Mouse (Mus musculus) left cerebral cortex, adult 2 months (tissue): ENCODE measurements around the gene Ifit3b. TPM values are rescaled to one million over a fixed set of nuclear protein-coding genes. Genes with fewer than 3 reads are reported as not detected.
"Not testable (repeated sequence)": the region's sequence is repeated elsewhere in the genome, so short reads cannot be mapped to it uniquely, and the experiment has no call there.

Experiments used
- DNase-seq, 2 experiments: peaks; one replicate each; pipeline ENCODE4 v3.0.0; 2021 to 2022; ENCODE audit warnings: low spot score in 2 of 2, mixed read lengths in 1 of 2; ENCODE audit errors: extremely low spot score in 1 of 2
- H3K27ac ChIP-seq: fragments of 200-600 bp; 2 replicates; pipeline ENCODE4 v1.8.1; 2022
- H3K4me3 ChIP-seq: fragments of 200-600 bp; 2 replicates; pipeline ENCODE4 v1.8.1; 2022
- CTCF ChIP-seq: fragments of 200-600 bp; IDR thresholded peaks from 2 replicates; pipeline ENCODE4 v1.8.1; 2022; ENCODE audit warnings: antibody characterized with exemption, mild to moderate bottlenecking, moderate library complexity
- intact Hi-C: fragments of 180-260 bp; cut with DNase I; formaldehyde crosslinking; loops from one replicate; pipeline ENCODE4 v1.15.1; 2025
- long read RNA-seq, 2 experiments: library from polyadenylated mRNA; stranded (forward); transcript quantifications; one replicate each; pipeline ENCODE4 v2.0.0; 2021; ENCODE audit warnings: borderline mapping rate in 2 of 2
- total RNA-seq, 2 experiments: library from RNA; stranded (reverse); gene quantifications; 2 replicates each; pipeline ENCODE4 v1.2.3; 2021

Gene Ifit3b
- 1 to 10 TPM; 1.9 to 2.8 TPM for total RNA-seq
- long read RNA-seq, experiment 1, partial matches to known transcripts, result 0 of 1 reads
- long read RNA-seq, experiment 1, other reads (novel, unspliced or antisense), result 0 of 1 reads
- long read RNA-seq, experiment 2, partial matches to known transcripts, result 0 of 1 reads
- long read RNA-seq, experiment 2, other reads (novel, unspliced or antisense), result 0 of 1 reads

DNA sequence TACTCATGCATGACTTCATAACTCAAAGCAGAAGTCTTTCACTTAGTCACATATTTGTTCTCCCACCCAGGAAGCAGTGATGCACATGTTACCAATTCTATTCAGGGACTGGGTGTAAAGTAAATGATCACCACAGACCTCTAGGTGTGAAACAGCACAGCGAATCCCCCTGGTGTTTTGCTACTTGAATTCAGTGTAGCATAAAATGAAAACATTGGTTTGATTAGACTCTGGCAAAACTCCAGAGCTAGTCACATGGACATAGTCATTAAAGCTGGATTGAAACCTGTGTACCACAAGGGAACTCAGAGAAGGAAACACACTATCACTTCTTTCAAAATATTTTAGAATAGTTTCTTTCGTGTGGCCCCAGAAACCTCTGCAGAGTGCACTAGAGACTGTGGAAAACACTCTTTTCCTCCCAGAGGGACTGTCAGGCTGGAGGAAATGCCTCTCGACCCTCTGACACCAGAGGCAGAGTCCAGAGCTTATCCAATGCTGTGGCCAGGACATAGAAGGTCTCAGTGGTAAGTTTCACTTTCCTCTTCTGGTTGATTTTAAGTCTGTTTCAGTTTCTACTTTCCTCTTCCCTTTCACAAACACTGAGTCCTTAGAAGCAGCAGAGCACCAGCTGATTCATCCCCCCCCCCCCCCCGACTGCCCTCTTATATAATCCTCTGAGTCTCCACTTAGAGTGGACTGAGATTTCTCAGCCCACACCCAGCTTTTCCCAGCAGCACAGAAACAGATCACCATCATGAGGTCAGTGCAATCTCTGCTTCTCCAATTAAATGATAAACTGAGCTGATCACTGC lies at the start of gene Ifit3b:
Ifit3b (plus strand) TSS at position 734 of the 815 bp plus-strand sequence.
- Histone ChIP-seq H3K4me3 (peak within 1 kb of the TSS; percentile 24; the same call in 1 of the 2 replicates), H3K27ac (peak within 1 kb of the TSS; percentile 79)
- intact Hi-C loops, DNase-seq: not testable (repeated sequence)

DNA sequence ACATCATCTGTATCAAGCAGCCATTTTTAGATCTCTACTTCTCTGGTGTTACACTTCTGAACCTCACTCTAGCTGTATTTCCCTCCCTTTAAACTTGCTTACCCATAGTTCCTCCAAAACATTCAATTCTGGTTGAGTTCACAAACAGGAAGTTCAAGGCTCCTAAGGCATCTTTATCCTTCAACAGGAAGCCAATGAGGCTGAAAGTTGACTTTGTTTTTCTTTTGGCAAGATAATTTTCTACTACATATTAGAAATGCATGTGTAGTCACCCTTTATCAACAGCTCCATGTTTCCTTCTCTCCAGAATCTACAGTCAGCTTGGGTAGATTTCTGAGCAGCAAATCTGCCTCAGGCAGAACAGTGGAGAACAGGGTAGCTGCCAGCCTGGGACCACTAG lies 45.2 kb upstream of the Ifit3b start:
- no peak for DNase-seq
- H3K27ac ChIP-seq, result no peak overlapping the region
- intact Hi-C loops, result no loop called here
- TF ChIP-seq CTCF, result no peak
- no peak overlapping the region for H3K4me3 ChIP-seq

DNA sequence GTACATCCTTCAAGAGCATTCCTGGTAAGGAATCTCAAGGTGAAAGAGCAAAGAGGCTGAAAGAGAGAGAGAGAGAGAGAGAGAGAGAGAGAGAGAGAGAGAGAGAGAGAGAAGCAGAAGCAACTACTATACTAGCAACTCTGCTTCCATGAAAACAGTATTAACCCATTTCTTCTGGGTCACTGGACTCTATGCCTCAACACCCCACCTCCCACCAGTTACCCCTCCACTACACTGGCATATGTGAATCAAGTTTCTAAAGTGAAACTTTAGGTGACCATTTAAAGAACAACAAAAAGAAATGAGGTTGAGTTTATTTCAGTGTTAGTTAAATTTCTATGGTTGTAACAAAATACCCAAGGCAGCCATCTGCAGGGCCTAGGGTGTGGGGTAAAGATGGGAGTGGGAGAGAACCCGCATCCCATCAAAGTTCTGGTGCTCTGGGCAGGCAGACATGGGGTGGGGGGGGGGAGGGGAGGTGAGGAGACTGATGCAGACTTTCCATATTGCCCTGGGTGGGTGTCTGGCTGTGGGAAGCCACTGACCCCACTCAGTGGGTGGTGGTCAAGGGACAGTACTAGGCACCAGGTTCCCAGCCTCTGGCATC lies 41.5 kb upstream of the Ifit3b start:
- no peak overlapping the region for H3K4me3 ChIP-seq
- no peak overlapping the region for H3K27ac ChIP-seq
- intact Hi-C loops, result no loop called here
- no peak for TF ChIP-seq CTCF
- no peak for DNase-seq

DNA sequence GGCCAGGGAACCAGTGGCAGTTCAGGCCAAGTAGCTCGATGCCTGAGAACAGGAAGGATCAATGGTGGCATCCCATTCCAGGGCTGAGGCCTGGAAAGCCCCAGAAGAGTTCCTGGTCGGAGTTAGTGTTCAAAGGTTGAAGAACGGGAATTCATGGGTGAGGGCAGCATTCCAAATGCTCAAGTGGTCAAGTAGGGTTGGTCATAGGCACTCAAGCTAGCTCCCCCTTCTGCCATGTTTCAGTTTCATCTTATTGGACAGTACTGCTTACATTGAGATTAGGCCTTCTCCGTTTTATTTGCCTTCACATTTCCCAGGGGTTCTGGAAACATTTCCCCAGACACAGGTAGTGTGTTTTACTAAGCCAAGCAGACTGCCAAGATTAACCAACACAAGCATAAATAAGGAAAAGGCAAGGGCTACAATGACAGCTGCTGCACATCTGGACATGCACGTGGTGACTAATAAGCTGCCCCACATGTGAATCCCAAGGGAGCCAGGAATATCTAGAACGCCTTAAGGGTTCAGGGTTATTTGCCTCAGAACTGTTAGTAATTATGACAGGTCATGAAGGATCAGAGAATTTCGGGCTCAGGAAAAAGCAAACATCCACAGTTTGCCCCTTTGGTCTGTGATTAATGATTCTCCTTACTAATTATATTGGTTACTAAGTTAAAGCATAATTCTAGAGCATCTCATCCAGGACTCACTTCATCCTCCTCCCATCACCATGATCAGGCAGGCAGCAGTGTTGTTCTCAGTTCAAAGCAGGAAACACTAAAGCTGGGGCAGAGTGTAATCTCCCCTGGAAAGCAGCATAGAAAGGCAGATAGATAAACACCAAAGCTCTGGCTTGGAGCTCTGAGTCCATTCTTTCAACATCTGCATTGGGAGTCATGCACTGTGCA lies 38.5 kb upstream of the Ifit3b start:
- TF ChIP-seq CTCF, result no peak
- Histone ChIP-seq H3K27ac (no peak overlapping the region), H3K4me3 (no peak overlapping the region)
- no peak for DNase-seq
- intact Hi-C loops, result no loop called here

DNA sequence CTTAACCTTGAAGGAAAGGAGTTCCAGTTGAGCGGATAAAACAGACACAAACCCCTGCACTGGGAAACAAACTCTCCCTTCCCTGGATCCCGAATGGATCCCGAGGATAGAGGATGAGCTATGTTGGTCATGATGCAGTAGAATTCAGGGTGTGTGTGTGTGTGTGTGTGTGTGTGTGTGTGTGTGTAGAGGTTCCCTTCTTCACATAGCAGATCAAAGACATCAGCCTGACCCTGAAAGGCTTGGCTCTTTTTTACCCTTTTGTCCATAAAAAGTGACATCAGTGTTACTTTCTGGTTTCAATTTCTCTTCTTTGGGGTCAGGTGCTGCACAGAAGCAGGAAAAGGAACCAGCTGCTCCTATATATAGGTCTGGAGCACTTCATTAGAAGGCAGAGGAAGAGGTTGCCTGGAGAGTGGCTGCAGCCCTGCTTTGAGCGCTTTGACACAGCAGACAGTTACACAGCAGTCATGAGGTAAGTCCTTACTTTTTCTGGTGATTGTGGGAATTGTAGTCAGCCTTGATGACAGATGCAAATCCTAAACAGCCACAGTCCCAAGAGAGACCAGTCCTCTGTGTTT lies 37.8 kb upstream of the Ifit3b start:
- no peak overlapping the region for H3K4me3 ChIP-seq
- H3K27ac ChIP-seq, result no peak overlapping the region
- intact Hi-C loops, result no loop called here
- DNase-seq, result no peak
- TF ChIP-seq CTCF, result no peak

DNA sequence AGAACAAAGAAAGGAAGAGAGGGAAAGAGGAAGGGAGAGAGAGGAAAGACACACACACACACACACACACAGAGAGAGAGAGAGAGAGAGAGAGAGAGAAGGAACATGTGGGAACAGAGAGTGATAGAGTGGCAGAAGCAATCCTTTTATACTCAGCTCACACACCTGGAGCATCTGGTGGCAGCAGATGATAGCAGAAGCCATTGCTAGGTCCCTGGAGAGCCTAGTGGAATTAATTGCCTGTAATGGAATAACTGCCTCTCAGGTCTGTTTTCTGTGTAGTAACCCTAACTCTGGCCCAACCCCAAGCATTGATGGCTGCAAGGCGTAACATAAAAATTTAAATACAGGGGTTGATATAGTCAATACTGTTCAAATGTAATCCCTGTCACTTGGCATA lies 36.7 kb upstream of the Ifit3b start:
- intact Hi-C loops, result no loop called here

DNA sequence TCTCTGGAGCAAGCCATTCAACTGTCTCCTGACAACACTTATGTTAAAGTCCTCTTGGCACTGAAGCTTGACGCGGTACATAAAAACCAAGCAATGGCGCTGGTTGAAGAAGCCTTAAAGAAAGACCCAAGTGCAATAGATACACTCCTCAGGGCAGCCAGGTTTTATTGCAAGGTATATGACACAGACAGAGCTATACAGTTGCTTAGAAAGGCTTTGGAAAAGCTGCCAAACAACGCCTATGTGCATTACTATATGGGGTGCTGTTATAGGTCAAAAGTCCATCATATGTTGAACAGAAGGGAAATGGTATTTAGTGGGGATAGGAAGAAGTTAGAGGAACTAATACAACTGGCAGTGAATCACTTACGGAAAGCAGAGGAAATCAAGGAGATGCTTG lies 34.1 kb upstream of the Ifit3b start:
- intact Hi-C loops, result no loop called here

More for the DNA sequence above, 36.7 kb upstream of the Ifit3b start:
- DNase-seq, result no peak
- Histone ChIP-seq H3K27ac (no peak overlapping the region), H3K4me3 (no peak overlapping the region)
- no peak for TF ChIP-seq CTCF

DNA sequence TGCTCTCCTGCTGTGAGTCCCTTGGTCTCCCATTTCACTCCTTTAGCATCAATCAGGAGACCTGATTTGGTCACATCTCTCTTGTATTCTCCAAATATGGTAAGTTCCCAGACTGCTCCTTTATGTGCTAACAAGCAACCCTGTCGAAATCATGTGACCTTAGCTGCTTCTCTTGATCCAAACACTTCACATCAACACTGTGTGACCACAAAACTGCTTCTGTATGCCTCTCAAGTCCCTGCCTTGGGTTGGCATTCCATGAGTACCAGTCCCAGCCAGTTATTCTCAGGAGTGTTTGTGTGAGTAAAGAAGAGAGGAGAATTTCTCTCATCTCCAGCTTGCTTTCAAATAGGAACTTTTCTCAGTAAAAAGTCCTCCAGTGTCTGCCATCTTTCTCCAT lies 30.6 kb upstream of the Ifit3b start:
- Histone ChIP-seq H3K27ac (no peak overlapping the region), H3K4me3 (no peak overlapping the region)
- intact Hi-C loops, result no loop called here
- no peak for DNase-seq
- no peak for TF ChIP-seq CTCF

More for the DNA sequence above, 34.1 kb upstream of the Ifit3b start:
- no peak for DNase-seq
- no peak overlapping the region for H3K27ac ChIP-seq
- no peak overlapping the region for H3K4me3 ChIP-seq
- no peak for TF ChIP-seq CTCF

DNA sequence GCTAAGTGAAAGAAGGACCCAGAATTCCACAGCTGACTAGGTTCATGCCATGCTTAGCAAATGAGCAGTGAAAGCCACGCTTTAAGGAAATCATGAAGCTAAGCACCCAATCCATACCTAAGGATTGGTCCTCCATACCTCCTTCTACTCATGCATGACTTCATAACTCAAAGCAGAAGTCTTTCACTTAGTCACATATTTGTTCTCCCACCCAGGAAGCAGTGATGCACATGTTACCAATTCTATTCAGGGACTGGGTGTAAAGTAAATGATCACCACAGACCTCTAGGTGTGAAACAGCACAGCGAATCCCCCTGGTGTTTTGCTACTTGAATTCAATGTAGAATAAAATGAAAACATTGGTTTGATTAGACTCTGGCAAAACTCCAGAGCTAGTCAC lies 25.1 kb upstream of the Ifit3b start:
- intact Hi-C loops, result loop anchor here (1.0 kb wide), 1 partner anchor 24 kb away; no protein-coding TSS in a partner anchor
- not testable (repeated sequence) for H3K27ac ChIP-seq, DNase-seq, H3K4me3 ChIP-seq

DNA sequence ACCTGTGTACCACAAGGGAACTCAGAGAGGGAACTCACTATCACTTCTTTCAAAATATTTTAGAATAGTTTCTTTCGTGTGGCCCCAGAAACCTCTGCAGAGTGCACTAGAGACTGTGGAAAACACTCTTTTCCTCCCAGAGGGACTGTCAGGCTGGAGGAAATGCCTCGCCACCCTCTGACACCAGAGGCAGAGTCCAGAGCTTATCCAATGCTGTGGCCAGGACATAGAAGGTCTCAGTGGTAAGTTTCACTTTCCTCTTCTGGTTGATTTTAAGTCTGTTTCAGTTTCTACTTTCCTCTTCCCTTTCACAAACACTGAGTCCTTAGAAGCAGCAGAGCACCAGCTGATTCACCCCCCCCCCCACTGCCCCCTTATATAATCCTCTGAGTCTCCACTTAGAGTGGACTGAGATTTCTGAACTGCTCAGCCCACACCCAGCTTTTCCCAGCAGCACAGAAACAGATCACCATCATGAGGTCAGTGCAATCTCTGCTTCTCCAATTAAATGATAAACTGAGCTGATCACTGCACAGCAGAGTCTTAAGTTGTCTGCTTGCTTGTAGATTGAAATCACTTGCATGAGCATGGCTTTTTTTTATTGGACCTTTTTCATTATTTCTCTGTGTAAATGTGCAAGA lies 24.5 kb upstream of the Ifit3b start, which contains the start of gene Ifit3:
Ifit3 (plus strand) TSS at position 406 of the 641 bp plus-strand sequence.
- DNase-seq, H3K27ac ChIP-seq, intact Hi-C loops, H3K4me3 ChIP-seq: not testable (repeated sequence)
